Mouse (Mus musculus) ES-Bruce4 (cell line): Measurements from ENCODE around the gene Rpl36al. TPM values are rescaled to one million over a fixed set of nuclear protein-coding genes. Genes with fewer than 3 reads are reported as not detected.

Experiments used
- H3K27ac ChIP-seq: 2 replicates; pipeline ENCODE4 v1.5.1; 2012; ENCODE audit warnings: low read length, inconsistent platforms; ENCODE audit not compliant: insufficient read depth
- H3K27me3 ChIP-seq: 2 replicates; pipeline ENCODE4 v1.6.1; 2012; ENCODE audit warnings: mild to moderate bottlenecking, low read length, inconsistent platforms; ENCODE audit not compliant: control insufficient read depth, poor library complexity, insufficient read depth, severe bottlenecking
- H3K36me3 ChIP-seq: 2 replicates; pipeline ENCODE4 v1.6.1; 2012; ENCODE audit warnings: inconsistent platforms, mild to moderate bottlenecking, low read length, moderate library complexity; ENCODE audit not compliant: control insufficient read depth, poor library complexity, insufficient read depth, severe bottlenecking
- H3K4me1 ChIP-seq: one replicate; pipeline ENCODE4 v1.8.1; 2011; ENCODE audit warnings: low read length; ENCODE audit not compliant: control insufficient read depth, insufficient read depth
- H3K4me3 ChIP-seq: 2 replicates; pipeline ENCODE4 v1.5.1; 2011; ENCODE audit warnings: low read depth, mild to moderate bottlenecking, low read length
- H3K9ac ChIP-seq: 2 replicates; pipeline ENCODE4 v1.6.1; 2012; ENCODE audit warnings: low read depth, mild to moderate bottlenecking, inconsistent platforms; ENCODE audit not compliant: poor library complexity, severe bottlenecking
- H3K9me3 ChIP-seq: replicated peaks from 2 replicates; pipeline ENCODE4 v1.6.1; 2012; ENCODE audit warnings: mild to moderate bottlenecking, low read length, inconsistent platforms; ENCODE audit not compliant: control insufficient read depth, poor library complexity, insufficient read depth, severe bottlenecking
- CTCF ChIP-seq: IDR thresholded peaks from one replicate; pipeline ENCODE4 v1.8.1; 2011; ENCODE audit warnings: low read depth, low read length
- EP300 ChIP-seq: IDR thresholded peaks from 2 replicates; pipeline ENCODE4 v1.6.1; 2011; ENCODE audit warnings: low read depth, low read length; ENCODE audit not compliant: insufficient read depth
- POLR2A ChIP-seq: IDR thresholded peaks from one replicate; pipeline ENCODE4 v1.8.1; 2011; ENCODE audit warnings: low read length; ENCODE audit not compliant: insufficient read depth
- polyA plus RNA-seq: library from polyadenylated mRNA; stranded (reverse); fragments of >200 nt; gene quantifications from 2 replicates; pipeline ENCODE4 v1.2.4, GENCODE M21; 2011; ENCODE audit warnings: low read depth; ENCODE audit not compliant: missing spikeins, insufficient read depth, insufficient read length

The Rpl36al gene
- polyA plus RNA-seq, 1 experiment = 714 TPM

GRCm38 (mm10) chr12:69139841-69140240 is 44.0 kb downstream of the Rpl36al start:
- TF ChIP-seq CTCF (no peak), POLR2A (no peak), EP300 (no peak)
- no peak overlapping the region for H3K9ac ChIP-seq
- no peak overlapping the region for H3K4me3 ChIP-seq
- no peaks in the 10 kb centered on the region for H3K9me3 ChIP-seq
- H3K4me1 ChIP-seq = no peaks in the 10 kb centered on the region
- H3K36me3 ChIP-seq = no peaks in the 10 kb centered on the region
- no peak overlapping the region for H3K27ac ChIP-seq
- no peaks in the 10 kb centered on the region for H3K27me3 ChIP-seq

- Histone ChIP-seq H3K27me3 (no peaks in the 10 kb centered on the region), H3K27ac (no peak overlapping the region), H3K4me3 (no peak overlapping the region), H3K4me1 (no peaks in the 10 kb centered on the region), H3K9ac (no peak overlapping the region), H3K36me3 (no peaks in the 10 kb centered on the region), H3K9me3 (no peaks in the 10 kb centered on the region)
- no peak for TF ChIP-seq CTCF
- TF ChIP-seq POLR2A = no peak
- TF ChIP-seq EP300 = no peak
Observed at GRCm38 (mm10) chr12:69139201-69139600, 44.7 kb downstream of the Rpl36al start.

Other genes with a start within 250 kb of the Rpl36al start
- 1,335 and 1,350 TPM in 2 replicates for gene Rps29, start 24.9 kb downstream of the Rpl36al start, polyA plus RNA-seq
- gene Lrr1, start 15.3 kb downstream of the Rpl36al start, polyA plus RNA-seq = 7.5 and 10.3 TPM in 2 replicates
- 23.9 and 24.8 TPM in 2 replicates for gene Mgat2, start 74 bp upstream of the Rpl36al start, polyA plus RNA-seq
- gene Gm49383, start 13.0 kb upstream of the Rpl36al start, polyA plus RNA-seq = 15.1 and 15.4 TPM in 2 replicates
- gene Dnaaf2, start 14.3 kb upstream of the Rpl36al start, polyA plus RNA-seq = 3.7 and 4.6 TPM in 2 replicates
- gene Gm49384, start 20.2 kb upstream of the Rpl36al start, polyA plus RNA-seq = 27.7 and 32.7 TPM in 2 replicates
- 26.6 and 27.8 TPM in 2 replicates for gene Pole2, start 44.1 kb upstream of the Rpl36al start, polyA plus RNA-seq
- gene Klhdc1, start 57.1 kb upstream of the Rpl36al start, polyA plus RNA-seq = 2.0 and 3.3 TPM in 2 replicates
- gene Klhdc2, start 112.6 kb upstream of the Rpl36al start, polyA plus RNA-seq = 65.1 and 68.2 TPM in 2 replicates
- 75.0 and 79.1 TPM in 2 replicates for gene Nemf, start 173.1 kb upstream of the Rpl36al start, polyA plus RNA-seq
- 78.0 and 86.6 TPM in 2 replicates for gene Arf6, start 188.1 kb upstream of the Rpl36al start, polyA plus RNA-seq
- gene Gm9887, start 188.4 kb upstream of the Rpl36al start, polyA plus RNA-seq = not detected in 2 replicates